Mouse (Mus musculus): ENCODE measurements around the gene Trim52.
"Not testable (repeated sequence)": the region's sequence is repeated elsewhere in the genome, so short reads cannot be mapped to it uniquely, and the experiment has no call there.

The Trim52 gene

DNA sequence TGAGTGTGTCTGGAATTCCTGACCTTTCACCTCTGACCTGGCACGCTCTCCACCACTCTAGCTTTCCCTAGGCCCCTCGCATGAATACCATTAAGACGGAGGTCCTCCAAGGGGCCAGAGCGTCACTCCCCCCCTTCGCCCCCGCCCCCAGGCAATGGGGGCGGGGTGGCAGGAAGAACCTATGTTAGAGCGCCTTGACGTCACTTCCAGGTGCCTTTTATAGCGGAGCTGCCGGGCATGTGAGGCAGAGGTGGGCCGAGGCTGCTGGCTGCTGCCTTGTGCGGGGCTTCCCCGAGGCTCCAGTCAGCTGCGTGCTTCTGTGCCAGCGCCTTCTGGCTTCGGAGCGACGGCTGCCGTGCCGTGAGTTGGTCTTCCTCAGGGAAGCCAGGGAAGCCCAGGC lies at the start of gene Trim52:
Gene Trim52 (plus strand): TSS at position 219 of the 400 bp plus-strand sequence.
- no peak for DNase-seq

DNA sequence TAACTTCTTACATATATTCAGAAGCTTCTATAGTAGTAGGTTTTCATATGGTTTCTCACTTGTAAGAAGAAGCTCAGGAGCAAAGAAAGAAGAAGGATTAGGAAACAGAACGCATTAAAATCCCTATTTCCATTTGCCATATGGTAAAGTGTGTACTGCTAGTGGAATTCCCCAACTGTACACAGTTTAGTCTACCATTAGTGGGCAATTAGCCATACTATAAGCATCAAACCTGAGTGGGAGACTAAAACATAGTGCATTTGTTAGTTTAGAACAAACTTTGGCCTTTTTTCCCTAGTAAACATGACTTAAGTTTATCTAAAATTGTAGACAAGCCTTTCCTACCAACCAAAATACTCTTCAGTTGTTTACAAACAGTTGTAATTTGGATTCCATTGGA lies 33.4 kb upstream of the Trim52 start:
- DNase-seq = no peak

DNA sequence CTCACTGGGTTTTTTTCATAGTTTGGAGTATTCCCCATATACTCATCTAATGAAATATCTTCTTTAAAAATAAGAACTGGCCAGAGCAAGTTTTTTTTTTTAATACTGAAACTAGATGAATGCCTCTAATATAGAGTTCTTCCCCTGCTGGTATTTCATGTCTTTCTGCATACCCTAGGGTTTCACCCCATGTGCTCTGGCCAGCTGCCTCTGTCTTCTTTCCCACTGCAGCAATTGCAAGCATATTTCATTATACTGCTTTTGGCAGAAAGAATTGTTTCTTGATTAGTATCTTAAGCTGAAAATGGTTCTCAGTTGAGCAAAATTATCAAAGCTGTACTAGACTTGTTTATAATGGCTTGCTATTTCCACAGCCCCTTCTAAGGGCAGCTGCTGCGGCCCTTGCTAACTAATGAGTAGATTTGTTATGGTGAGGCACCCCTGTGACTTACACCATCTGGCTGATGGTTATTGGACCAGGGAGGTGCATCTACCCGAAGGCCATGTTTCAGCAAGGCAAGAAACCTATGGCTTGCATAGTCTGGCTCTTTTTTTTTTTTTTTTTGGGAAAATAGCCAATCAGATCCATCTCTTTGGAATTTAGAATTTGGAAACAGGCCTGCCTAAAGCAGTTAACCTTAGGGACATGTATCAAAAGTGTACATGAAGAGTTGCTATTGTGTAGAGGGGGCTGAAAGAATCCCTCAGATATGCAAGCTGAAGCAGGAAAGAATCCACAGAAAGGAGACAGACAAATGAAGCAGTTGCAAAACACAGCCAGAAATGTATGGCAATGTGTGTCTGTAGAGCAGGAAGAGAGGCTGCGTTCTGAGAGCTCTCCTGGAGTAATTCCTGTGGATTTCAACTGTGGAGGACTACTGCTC lies 30.6 kb upstream of the Trim52 start:
- no peak for DNase-seq

DNA sequence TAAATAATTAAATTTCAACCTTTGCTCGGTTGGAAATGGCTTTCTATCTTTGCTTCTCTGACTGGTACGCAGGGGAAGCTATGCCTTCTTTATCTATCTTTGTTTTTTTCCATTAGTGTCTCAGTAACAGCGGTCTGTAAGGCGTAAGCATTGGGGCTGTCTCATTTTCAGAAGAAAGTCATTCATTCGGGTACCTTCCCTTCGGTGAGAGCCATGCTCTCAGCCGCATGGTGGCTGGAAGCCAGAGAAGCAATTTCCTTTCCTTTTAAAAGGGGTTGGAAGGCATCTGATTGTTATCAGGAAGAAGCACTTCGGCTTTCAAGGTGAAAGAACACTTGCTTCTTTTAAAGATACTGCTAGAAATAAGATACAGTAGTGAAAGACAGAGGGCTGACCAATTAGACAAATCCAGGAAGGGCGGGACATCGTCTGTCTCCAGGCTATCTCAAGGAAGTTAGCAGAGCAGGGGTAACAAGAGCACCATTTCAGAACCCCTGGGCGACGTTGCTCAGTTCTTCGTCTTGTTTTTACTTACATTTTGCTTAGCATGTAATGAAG lies 17.4 kb upstream of the Trim52 start:
- no peak for DNase-seq

DNA sequence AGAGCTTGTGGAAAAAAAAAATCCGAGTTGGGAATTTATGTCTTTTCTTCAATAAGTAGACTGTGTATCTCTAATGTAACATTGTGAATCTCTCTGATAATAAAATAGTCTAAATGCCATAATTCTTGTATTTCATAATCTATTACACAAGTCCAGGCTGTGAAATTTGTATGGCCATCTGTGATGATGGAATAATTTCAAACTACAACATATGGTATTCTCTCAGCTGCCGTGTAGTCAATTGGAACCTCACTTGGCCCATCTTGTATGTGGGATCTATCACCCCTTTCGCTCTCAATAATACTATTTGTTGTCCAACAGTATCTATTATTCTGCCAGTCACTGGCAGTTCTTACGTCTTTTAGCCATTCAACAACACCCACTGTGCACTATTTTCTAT lies 9.2 kb upstream of the Trim52 start:
- DNase-seq = no peak

DNA sequence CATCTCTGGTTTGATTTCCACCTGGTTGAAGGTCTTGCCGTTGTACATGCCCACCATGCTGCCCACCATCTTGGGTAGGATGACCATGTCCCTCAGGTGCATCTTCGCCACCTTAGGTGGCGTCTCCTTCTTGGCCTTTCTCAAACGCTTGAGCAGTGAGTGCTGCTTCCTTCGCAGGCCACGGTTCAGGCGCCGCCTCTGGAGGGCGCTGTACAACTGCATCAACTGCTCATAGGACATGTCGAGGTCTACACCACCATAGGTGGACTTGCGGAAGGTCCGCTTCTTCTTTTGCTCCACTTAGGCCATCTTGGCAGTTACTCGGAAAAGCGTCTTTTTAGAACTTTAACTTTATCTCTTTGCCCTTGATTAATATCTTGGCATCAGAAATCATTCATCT lies 5.1 kb upstream of the Trim52 start:
- DNase-seq = no peak

DNA sequence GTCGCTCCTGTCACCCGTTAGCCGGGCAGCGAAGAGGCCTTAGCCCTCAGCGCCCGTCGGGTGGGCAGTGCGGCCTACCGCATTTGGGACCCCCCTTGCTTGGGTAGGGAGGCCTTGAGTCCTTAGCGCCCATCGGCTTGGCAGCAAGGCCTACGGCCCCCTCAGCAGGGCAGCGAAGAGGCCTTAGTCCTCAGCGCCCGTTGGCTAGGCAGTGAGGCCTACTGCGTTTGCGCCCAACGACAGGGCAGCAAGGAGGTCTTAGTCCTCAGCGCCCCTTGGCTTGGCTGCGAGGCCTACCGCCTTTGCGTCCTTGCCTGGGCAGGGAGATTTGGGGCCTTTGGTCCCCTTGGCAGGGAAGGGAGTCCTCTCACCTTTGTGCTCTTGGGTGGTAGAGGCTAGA lies 427 bp downstream of the Trim52 start:
- no peak for DNase-seq

DNA sequence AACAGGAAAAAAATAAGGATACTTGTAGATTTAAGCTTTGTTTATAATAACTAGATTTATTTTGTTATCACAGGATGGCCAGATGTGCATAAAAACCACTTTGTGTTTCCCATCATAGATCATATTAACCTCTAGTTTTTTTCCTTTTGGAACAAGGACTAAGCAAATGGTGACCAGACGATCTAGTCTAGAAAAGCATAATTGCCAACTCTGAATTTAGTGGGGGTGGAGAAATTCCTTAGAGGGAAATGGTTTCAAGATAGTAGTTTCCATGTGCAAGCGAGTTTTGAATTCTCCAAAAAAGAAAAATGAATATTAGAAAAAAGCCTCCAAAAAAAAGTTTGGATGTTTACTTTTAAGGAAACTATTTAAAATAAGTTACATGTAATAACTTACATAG lies 13.4 kb downstream of the Trim52 start:
- DNase-seq = no peak

DNA sequence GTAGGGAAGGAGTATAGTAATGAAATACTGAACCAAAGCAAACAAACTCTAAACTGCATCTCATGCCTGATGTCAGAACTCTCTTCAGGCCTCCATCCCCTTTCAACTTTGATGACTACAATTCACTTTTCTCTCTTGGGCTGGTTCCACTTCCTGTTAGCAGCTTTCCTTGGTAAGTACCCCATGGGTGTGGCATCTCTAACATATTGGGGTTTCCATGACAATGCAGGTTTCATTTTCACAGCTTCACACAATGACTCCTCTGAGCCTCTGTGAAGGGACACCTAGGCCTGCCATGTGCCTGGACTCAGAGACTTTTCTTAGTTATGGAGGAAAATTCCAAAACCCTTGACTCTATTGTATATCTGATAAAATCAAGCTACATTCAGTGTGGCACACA lies 30.3 kb downstream of the Trim52 start:
- no peak for DNase-seq

DNA sequence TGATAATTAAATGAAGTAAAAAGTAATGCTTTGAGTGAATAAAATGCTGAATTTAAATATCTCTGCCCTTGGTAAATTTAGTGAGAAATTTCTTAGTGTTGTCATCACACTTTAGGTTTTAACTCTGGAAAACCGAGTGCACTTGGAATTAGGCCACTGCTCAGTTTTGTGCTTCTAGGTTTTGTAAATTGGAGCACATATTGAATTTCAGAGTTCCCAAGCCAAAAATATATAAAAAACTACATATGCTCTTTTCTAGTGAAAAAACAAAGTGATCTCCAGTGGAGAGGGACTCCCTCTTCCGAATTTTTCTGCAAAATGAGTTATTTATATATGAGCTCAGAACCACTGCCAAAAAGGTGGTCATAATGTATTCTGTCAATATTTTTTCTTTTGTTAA lies 45.2 kb downstream of the Trim52 start:
- DNase-seq = no peak

DNA sequence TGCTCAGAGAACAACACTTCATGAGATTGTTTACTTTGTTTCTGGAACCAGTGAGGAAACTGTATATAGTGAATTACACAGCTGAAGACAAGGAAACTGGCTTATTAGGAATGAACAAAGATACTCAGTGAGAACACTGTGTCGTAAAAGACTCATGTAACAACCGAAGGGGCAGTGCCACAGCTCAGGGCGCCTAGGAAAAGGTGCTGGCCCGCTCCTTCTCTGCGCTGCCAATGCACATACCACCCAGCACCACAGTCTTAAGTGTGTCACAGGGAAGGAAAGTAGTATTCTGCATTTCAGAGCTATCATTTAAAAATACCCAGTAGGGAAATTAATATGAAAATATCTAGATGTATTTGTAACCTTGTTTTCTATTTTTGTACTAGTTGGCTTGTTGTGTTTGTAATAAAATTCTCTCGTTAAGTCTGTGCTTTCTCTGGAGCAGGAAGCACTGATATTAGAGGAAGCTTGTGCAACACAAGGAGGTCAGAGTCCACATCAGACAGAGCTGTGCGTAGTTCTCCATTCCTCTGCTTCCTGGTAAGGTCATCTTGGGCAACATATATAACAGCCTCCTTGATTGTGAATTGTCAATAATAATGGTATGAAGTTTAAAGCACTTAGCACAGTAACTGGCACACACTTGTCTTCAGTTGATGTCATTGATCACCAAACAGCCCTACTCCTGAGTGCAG lies 49.0 kb downstream of the Trim52 start:
- no peak for DNase-seq

DNA sequence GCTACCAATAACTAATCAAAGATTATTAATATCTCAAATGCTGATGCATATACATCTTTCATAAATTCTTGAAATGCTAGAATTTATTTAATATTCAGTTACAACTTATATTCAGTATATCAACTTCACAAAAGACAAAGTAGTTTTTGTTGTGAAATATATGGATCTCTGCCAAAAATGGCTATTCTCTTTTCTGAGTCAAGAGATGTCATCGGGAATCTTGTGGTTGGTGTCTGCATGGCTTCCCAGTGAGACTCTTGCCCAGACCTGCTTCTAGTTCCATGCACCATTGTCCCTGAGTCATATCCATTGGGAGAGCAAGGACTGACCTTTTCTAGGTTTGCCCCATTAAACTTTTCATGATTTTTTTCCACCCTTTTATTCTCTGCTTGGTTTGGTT lies 50.5 kb downstream of the Trim52 start:
- DNase-seq = no peak

DNA sequence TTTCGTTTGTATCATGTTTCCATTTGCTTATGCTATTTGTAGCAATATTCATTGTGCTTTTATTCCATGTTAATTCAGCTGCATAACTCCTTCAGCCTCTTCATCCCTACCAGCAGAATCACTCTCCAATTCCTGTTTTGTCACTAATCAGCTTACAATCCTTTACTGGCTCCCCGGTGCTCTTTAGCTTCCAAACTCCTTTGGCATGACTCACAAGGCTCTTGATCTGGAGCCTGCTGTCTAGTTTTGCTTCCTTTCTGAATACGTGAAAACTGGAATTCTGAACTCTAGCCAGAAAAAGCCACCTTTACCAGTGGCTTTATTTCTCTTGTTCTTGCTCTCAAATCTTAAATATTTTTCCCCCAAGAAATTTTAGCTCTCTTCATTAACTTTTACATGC lies 56.3 kb downstream of the Trim52 start:
- DNase-seq = no peak

DNA sequence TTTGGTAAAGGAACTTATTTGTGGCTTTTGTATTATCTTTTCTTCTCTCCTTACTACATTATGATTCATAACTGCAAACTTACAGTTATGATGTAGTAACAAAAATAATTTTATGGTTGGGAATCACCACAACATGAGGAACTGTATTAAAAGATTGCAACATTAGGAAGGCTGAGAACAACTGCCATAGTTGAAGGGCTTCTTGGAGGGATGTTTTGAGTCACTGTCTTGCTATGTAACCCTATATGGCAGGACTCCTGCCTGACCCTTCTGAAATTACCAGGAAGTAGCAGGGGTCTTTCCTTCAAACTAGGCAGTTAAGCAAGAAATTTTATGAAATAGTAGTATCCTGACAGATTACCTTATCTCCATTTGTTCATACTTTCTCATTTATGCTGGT lies 57.2 kb downstream of the Trim52 start:
- DNase-seq = no peak

DNA sequence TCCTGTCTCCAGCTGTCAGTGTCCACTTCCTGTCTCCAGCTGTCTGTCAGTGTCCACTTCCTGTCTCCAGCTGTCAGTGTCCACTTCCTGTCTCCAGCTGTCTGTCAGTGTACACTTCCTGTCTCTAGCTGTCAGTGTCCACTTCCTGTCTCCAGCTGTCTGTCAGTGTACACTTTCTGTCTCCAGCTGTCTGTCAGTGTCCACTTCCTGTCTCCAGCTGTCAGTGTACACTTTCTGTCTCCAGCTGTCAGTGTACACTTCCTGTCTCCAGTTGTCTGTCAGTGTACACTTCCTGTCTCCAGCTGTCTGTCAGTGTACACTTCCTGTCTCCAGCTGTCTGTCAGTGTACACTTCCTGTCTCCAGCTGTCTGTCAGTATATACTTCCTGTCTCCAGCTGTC lies 57.9 kb downstream of the Trim52 start:
- DNase-seq = not testable (repeated sequence)

DNA sequence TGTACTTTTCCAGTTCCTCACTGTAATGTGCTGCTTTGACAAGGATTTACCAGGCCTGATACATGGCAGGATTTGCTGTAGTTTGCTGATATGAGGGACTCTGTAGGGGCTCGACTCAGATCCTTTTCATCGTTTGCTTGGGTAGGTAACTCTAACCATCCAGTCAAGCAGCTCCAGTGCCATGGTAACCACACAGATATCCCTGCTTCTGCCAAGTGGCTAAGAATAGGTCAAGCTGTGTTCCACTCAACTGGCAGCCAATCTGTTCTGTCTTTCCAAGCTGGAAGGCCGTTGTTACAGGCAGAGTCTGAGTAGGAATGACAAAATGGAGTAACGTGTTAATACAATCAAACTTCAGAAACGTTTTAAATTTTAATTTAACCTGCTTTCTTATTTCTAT lies 70.9 kb downstream of the Trim52 start:
- DNase-seq = no peak

DNA sequence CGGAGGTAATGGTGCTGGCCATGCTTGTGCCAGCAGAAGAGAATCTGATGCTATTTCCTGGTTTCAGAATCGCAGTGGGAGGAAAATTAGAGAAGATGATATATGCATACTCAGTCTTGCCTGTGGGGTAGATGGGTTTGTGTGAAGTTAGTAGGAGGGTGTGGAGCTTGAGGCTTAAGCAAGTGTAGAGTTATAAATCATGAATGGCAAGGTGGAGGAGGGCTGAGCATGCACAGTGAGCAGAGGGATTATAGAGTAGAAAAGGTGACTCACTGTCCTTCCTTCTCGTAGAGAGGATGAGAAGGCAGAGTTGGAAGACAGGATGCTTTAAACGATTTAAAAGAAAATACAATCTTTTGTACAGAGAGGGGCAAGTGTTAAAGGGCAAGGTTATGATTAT lies 72.2 kb downstream of the Trim52 start:
- DNase-seq = no peak

DNA sequence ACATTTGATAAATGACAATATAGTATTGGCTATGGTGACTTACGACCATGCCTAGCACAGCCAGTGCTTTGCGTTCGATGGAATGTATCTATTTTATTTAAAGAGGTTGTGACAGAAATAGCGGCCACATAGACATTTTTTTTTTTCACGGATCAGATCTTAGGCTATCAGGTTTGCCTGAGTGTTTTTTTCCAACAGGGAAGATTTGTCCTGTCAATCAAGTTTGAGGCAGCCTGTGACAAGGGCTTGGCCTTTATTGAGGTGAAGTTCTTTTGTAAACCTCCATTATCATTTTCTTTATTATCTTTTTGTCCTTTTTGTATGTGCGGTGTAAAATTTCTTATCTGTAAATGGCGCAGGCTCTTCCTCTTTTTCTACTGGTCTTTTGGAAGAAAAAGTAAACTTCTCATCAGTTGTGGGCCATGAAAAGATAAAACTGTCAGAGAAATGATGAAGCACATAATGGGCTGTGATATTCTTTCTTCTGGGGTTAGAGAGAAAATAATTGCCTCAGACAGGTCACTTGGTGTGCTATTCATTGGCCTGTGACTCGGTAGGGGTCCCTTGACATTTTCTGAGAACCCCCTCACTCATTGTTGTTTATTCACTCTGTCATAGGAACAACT lies 73.2 kb downstream of the Trim52 start:
- DNase-seq = no peak

DNA sequence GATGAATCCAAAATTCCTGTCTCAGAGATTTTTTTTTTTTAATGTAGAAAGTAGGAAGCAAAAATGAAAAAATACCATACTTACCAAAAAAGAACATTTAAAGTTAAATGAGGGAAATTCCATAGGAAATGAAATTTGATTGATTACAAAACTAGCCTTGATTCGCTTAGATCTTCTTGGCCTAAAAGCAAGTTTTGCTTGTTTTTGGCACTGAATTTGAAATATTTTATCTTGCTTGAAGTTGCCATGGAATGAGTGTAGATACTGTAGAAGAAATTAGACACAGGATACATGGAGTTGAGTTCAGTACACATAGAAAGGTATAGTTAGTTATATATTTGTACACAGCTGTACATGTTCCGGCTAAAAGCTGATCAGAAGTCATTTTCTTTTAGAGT lies 73.7 kb downstream of the Trim52 start:
- DNase-seq = no peak

DNA sequence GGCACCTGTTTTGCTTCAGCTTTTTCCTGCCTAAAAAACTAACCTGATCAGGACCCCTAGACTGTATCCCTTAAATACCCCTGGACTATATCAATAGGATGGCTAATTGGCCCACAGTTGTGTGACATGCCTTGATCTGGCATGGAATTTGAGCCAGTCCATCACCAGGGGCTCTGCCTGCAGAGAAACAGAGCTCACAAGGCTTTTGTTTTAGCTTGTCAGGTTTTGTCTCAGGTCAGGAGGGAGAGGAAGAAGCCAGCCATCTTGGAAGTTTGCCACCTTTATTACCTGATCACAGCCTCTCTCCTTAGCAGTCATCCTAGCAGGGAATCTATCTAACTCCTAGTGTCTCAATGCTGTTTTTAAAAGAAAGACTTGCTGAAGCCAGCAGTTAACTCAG lies 74.6 kb downstream of the Trim52 start:
- DNase-seq = no peak

DNA sequence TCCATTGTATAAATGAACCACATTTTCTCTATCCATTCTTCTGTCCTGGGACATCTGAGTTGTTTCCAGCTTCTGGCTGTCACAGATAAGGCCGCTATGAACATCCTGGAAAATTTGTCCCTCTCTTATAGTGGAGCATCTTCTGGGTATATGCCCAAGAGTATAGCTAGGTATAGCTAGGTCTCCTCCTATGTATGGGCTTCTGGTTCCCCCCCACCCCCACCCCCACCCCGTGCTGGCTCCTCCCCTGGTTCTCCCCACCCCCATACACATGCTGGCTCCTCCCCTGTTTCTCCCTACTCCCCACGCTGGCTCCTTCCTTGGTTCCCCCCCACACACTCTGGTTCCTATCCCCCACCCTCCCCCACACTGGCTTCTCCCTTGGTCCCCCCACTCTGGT lies 78.0 kb downstream of the Trim52 start:
- DNase-seq = no peak

All from B cell, adult 2 months (primary cell).